Mouse (Mus musculus) kidney, postnatal 36 days (tissue): Measurements from ENCODE around the gene Ctnna3.
"Not testable (repeated sequence)": the region's sequence is repeated elsewhere in the genome, so short reads cannot be mapped to it uniquely, and the experiment has no call there.

Source experiments
- DNase-seq, 2 experiments: peaks; one replicate each; pipeline ENCODE4 v3.0.0; 2021 to 2022; ENCODE audit warnings: mixed read lengths in 2 of 2

Gene Ctnna3

GRCm38 (mm10) chr10:64643976-64644375 lies 1214.1 kb downstream of the Ctnna3 start:
- no peak for DNase-seq

- DNase-seq, result no peak
These were observed 1231.3 kb downstream of the Ctnna3 start for GRCm38 (mm10) chr10:64661190-64661589.

GRCm38 (mm10) chr10:64671469-64671868 lies 1241.6 kb downstream of the Ctnna3 start:
- DNase-seq, result no peak

- DNase-seq, result no peak
These were observed 1245.9 kb downstream of the Ctnna3 start for GRCm38 (mm10) chr10:64675796-64676195.

GRCm38 (mm10) chr10:64710017-64710416 lies 1280.1 kb downstream of the Ctnna3 start:
- DNase-seq, result no peak

GRCm38 (mm10) chr10:64718036-64718435 lies 1288.1 kb downstream of the Ctnna3 start:
- DNase-seq, result no peak

GRCm38 (mm10) chr10:64735692-64736091 lies 1305.8 kb downstream of the Ctnna3 start:
- no peak for DNase-seq

GRCm38 (mm10) chr10:64736616-64737015 lies 1306.7 kb downstream of the Ctnna3 start:
- DNase-seq, result no peak

- not testable (repeated sequence) for DNase-seq
These were observed 1311.8 kb downstream of the Ctnna3 start for GRCm38 (mm10) chr10:64741721-64742120.

GRCm38 (mm10) chr10:64744099-64744498 lies 1314.2 kb downstream of the Ctnna3 start:
- not testable (repeated sequence) for DNase-seq

- no peak for DNase-seq
These were observed 1318.8 kb downstream of the Ctnna3 start for GRCm38 (mm10) chr10:64748651-64749050.

- peak; percentile 14 to 44 for DNase-seq
These were observed 1320.9 kb downstream of the Ctnna3 start for GRCm38 (mm10) chr10:64750791-64751190.

- no peak for DNase-seq
These were observed 1406.4 kb downstream of the Ctnna3 start for GRCm38 (mm10) chr10:64836315-64836714.

GRCm38 (mm10) chr10:64861439-64861838 lies 1431.5 kb downstream of the Ctnna3 start:
- DNase-seq, result peak; percentile 39 to 75

GRCm38 (mm10) chr10:64870888-64871287 lies 1441.0 kb downstream of the Ctnna3 start:
- peak; percentile 13 to 19 for DNase-seq

- DNase-seq, result peak; percentile 6 to 15
These were observed 1446.6 kb downstream of the Ctnna3 start for GRCm38 (mm10) chr10:64876506-64876905.

GRCm38 (mm10) chr10:64879860-64880259 lies 1450.0 kb downstream of the Ctnna3 start:
- no peak for DNase-seq

- DNase-seq, result no peak
These were observed 1457.0 kb downstream of the Ctnna3 start for GRCm38 (mm10) chr10:64886946-64887345.

GRCm38 (mm10) chr10:64892458-64892857 lies 1462.6 kb downstream of the Ctnna3 start:
- no peak for DNase-seq

- peak in 1 of 2 experiments; percentile 3 for DNase-seq
These were observed 1468.8 kb downstream of the Ctnna3 start for GRCm38 (mm10) chr10:64898739-64899138.

GRCm38 (mm10) chr10:64901726-64902125 lies 1471.8 kb downstream of the Ctnna3 start:
- DNase-seq, result peak; percentile 5

- DNase-seq, result no peak
These were observed 1511.1 kb downstream of the Ctnna3 start for GRCm38 (mm10) chr10:64940975-64941374.

- DNase-seq, result peak in 1 of 2 experiments; percentile 24
These were observed 1528.5 kb downstream of the Ctnna3 start for GRCm38 (mm10) chr10:64958391-64958790.

GRCm38 (mm10) chr10:64992871-64993270 lies 1563.0 kb downstream of the Ctnna3 start:
- DNase-seq, result no peak

- no peak for DNase-seq
These were observed 1583.6 kb downstream of the Ctnna3 start for GRCm38 (mm10) chr10:65013525-65013924.
